Mouse (Mus musculus) spleen, postnatal 14 days (tissue): ENCODE results near the gene Spata18.

Source experiments
- DNase-seq, 2 experiments: peaks; one replicate each; pipeline ENCODE4 v3.0.0; 2021 to 2022; ENCODE audit warnings: low spot score in 2 of 2

The Spata18 gene

GRCm38 (mm10) chr5:73666695-73667094 is 15.5 kb downstream of the Spata18 start:
- no peak for DNase-seq

DNA sequence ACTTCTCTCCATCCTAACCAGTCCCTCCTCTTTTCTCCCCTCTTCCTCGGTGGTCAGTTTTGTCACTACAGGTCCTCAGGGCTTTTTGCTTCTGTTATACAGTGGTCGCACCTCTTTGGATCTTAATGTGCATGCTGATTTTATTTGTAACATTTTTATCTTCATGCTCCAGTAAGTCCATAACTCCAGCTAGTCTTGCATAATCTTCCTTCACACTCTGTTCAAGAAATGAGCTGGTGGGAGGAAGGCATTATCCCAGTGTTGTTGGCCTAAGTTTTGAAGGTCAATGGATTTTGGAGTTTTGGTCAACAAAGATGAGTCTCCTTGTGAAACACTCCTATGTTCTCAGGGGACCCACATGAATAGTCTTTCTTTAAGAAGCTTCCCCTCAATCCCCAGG is 16.7 kb downstream of the Spata18 start:
- DNase-seq, result no peak

- no peak for DNase-seq
Observed at GRCm38 (mm10) chr5:73669386-73669785, 18.2 kb downstream of the Spata18 start.

DNA sequence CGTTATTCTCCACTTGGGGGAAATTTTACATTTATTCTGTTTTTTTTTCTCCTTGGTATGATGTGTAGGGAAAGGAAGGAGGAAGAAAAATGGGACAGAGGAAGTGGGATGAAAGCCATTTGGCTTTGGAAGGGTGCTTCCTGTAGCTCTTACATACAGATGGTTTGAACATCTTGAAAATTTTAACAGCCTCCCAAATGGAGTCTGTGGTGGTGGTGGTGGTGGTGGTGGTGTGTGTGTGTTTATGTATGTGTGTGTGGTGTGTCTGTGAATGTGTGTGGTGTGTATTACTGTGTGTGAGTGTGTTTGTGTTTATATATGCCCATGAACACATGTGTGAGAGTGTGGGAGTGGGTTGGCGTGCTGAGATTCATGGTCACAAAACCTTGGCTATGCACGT is 24.4 kb downstream of the Spata18 start:
- DNase-seq, result no peak

DNA sequence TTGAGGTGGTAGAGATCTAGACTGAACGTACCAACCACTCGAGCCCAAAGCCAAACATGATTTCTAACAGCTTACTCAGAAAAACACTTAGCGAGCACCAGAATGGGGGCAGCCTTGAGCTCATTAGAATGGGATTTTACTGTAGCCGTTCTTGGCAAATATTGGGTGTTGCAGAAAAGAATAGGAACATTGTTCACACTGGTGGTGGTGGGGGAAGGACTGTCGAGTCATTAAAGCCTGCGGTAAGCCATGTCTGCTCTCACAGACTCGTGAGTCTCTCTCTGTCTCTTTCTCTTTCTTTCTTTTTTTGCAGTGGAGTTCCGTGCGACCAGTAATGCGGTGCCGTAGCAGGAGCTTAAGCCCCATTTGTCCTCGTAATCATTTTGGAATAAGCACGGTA is 25.4 kb downstream of the Spata18 start:
- DNase-seq, result no peak

DNA sequence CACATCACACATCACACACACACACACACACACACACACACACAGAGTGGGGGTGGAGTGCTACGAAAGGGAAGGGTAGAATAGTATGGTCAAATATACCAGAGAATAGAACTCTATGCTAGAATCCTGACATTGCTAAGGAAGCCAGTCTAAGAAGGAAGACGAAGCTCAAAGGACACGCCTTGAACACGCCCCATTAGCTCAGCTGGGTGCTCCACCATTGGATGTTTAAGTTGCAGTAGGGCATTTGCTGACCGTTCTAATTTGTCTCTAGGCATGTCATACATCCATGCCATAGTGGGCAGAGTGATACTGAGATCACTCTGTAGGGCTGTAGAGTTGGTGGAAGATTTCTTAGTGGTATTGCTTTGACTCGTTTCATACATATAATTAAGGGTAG is 32.0 kb downstream of the Spata18 start:
- no peak for DNase-seq

GRCm38 (mm10) chr5:73683706-73684409 is 32.7 kb downstream of the Spata18 start:
- no peak for DNase-seq

- no peak for DNase-seq
Observed at GRCm38 (mm10) chr5:73686149-73686548, 35.0 kb downstream of the Spata18 start.

DNA sequence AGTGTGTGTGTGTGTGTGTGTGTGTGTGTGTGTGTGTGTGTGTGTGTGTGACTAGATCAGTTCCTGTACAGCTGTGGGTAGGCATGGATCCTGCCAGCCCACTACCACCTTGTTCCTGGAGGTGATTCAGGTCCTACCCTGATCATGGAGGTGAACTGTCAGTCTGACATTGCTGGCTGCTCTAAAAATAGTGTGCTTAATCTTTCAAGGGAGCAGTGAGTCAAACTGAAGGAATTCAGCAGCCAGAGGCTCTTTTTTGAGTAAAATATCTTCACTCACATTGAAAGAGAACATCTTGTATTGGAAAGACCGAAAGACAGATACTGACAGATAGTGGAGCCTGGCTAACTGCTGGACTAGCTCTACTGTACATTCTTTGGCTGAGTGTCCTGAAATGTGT is 37.4 kb downstream of the Spata18 start:
- no peak for DNase-seq

DNA sequence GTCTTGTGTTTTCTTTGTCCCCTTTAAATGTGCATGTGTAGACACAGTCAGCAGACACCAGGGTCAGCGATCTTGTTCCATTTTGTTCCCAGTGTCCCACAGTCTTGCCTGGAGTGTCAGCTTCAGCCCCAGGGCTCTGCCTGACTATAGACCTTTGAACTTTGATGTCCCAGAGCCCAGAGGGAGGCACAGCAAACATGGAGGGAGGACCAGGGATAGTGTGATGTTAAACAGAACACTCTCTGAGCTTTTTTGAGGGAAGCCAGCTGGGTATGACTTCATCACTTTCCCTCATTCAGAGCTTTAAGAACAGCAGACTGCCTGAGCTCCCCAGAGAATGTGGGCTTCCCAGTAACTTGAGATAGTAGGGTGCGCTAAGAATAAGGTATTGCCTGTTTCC is 39.0 kb downstream of the Spata18 start:
- DNase-seq, result no peak

DNA sequence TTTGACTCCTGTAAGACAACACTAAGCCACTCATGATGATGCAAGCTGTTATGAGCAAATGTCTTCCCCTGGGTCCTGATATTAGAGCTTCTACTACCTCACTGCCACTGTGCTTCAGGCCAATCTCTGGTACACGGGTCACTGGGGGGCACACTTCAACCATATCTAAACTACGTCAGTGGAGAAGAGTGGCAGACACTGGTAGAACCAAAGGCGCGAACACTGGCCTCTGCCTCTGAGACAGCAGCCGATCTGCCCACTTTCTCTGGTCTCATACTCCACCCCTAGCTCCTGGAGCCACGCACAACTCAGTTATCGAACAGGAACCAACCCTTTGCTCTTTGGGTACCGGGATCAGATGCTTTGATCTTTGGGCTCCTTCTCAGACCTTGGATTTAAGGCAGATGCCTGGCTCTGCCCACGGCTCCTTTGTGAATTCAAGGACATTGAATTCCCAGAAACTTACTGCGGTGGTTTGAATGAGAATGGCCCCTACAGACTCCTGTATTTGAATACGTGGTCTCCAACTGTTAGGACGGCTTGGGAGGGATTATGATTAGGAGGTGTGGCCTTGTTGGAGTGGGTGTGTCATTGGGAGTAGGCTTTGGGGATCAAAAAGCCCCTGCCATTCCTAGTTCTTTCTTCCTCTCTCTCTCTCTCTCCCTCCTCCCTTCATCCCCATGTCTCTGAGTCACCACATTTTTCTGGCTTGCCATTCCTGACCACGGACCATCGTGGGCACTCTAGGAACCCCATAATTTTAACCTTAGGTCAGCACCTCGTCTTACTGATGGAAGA is 40.7 kb downstream of the Spata18 start:
- DNase-seq, result no peak

- DNase-seq, result no peak
Observed at GRCm38 (mm10) chr5:73693778-73694177, 42.6 kb downstream of the Spata18 start.

- no peak for DNase-seq
Observed at GRCm38 (mm10) chr5:73694254-73695015, 43.3 kb downstream of the Spata18 start.

GRCm38 (mm10) chr5:73697700-73698099 is 46.5 kb downstream of the Spata18 start:
- DNase-seq, result no peak

GRCm38 (mm10) chr5:73701063-73701890 is 50.1 kb downstream of the Spata18 start:
- no peak for DNase-seq

DNA sequence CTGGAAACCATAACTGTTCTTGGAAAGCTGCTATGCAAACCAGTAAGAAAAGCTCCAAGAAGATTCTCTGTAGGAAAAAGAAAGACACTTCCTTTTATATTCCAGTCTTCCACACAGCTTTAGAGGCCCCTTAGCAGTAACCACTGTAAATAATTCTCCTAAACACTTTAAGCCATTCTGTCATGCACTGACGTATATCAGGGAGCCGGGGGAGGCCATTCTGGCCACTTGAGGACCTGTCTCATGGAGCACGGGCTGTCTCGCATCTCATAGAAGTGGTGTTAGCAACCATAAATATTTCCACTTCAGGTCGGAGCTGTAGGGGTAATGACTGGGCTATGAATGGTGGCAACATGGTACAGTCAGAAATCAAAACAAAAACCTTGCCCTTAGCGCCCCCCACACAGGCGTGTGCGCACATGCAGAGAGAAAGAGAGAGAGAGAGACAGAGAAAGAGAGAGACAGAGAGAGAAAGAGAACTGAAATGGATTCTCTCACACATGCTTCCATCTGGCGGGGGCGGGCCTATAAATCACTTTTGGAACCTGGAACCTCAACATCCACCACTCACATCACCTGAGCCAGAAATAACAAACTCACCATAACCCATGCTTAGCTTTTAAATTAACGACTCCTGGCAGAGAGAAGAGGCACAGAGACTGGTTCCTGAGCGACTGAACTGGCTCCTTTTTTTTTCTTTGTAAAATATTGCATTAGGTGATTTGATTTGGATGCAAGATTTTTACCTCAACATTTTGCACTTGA is 50.9 kb downstream of the Spata18 start:
- no peak for DNase-seq

- no peak for DNase-seq
Observed at GRCm38 (mm10) chr5:73703096-73703495, 51.9 kb downstream of the Spata18 start.

- no peak for DNase-seq
Observed at GRCm38 (mm10) chr5:73704263-73704662, 53.1 kb downstream of the Spata18 start.

DNA sequence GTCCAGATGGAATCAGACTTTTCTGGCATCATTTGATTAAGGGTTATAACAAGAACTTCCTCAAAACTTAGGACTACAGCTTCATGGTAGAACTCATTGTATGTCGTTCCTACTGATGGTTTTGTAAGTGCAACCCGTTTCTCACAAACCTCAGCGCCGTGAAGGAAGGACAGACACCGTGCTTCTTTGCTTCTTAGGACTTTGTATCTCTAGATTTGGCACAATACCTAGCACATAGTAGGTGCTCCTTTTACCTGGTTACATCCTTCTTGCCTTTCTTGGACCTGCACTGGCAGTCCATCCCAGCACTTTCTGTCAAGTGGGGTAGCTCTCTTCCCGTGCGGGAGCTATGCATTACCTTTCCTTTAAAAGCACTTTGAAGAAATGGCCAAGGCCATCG is 53.6 kb downstream of the Spata18 start:
- no peak for DNase-seq

- DNase-seq, result no peak
Observed at GRCm38 (mm10) chr5:73705290-73705689, 54.1 kb downstream of the Spata18 start.

- no peak for DNase-seq
Observed at GRCm38 (mm10) chr5:73712852-73713251, 61.7 kb downstream of the Spata18 start.
